ENCODE assay signal across 16 mouse cellular contexts in the genomic region with DNA sequence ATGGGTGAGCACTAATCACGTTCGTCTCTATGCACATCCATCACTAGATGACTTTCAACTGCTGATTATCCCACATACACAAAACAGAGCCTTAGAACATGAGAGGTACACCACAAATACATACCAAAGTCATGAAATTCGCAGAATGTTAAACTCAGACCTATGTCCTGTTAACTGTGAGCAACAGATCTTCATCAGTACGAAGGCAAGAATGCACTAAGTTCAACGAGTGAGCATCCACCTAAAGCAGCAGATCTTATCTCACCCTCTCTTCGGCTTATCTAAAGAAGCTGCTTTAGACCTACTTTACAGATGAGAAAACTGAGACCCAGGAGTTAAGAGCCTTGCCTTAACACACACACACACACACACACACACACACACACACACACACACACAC. TPM values are rescaled to one million over a fixed set of nuclear protein-coding genes. Genes with fewer than 3 reads are reported as not detected.
DNase-seq lines count a peak whose midpoint lies in the region; ATAC-seq lines count a peak whose summit lies in the region.
"Had no signal": no experiment of that assay in that cellular context is flagged by ENCODE, and none has a peak within 500 bp of the region (broad histone marks: within the 10 kb centered on the region; RNA-seq: fewer than 3 reads in every experiment).

No protein-coding gene starts in this region.

- ATAC-seq in kidney, embryonic 15.5 days (replicated peaks; ENCODE audit: low FRiP score) = no peak
- ATAC-seq in neural tube, embryonic 13.5 days (ENCODE audit: low read depth) = no peak
- ATAC-seq in megakaryocyte-erythroid progenitor cell, adult 5-6 weeks (replicated peaks; ENCODE audit: low FRiP score, low TSS enrichment, poor library complexity, severe bottlenecking) = no peak
- ATAC-seq: forebrain, embryonic 13.5 days had no signal

- no peak overlapping the region for H3K27ac ChIP-seq in kidney, embryonic 15.5 days
- H3K27ac ChIP-seq in neural tube, embryonic 13.5 days (replicated peaks) = no peak overlapping the region
- H3K27ac ChIP-seq: embryonic facial prominence, embryonic 13.5 days; forebrain, embryonic 13.5 days; hindbrain, embryonic 12.5 days had no signal

- no peak for DNase-seq in kidney, adult 9 months
- DNase-seq in neural tube, embryonic 10.5 days (ENCODE audit: extremely low spot score, low spot score) = no peak
- DNase-seq in induced T-regulatory cell, adult 2 months (ENCODE audit: low read depth) = peak; percentile 74
- DNase-seq in adrenal gland, postnatal 10 days = no peak
- DNase-seq: adrenal gland, adult 8-10 months; cerebellum, postnatal 14 days; gastrocnemius, postnatal 10 days; layer of hippocampus, adult 9-11 months; right cerebral cortex, postnatal 4 days; thymus, postnatal 36 days had no signal

- peak overlapping the region; percentile 95; the same call in 1 of the 2 replicates for H3K4me2 ChIP-seq in kidney, embryonic 15.5 days
- peak overlapping the region; percentile 6; the same call in 1 of the 2 replicates for H3K4me2 ChIP-seq in neural tube, embryonic 13.5 days
- H3K4me2 ChIP-seq: forebrain, embryonic 13.5 days had no signal

- no peaks in the 10 kb centered on the region for H3K36me3 ChIP-seq in kidney, embryonic 15.5 days
- no peaks in the 10 kb centered on the region for H3K36me3 ChIP-seq in neural tube, embryonic 13.5 days
- H3K36me3 ChIP-seq: embryonic facial prominence, embryonic 13.5 days; hindbrain, embryonic 12.5 days had no signal

- no peak overlapping the region for H3K9ac ChIP-seq in kidney, embryonic 15.5 days
- H3K9ac ChIP-seq in neural tube, embryonic 13.5 days = no peak overlapping the region
- H3K9ac ChIP-seq: embryonic facial prominence, embryonic 13.5 days; forebrain, embryonic 13.5 days; hindbrain, embryonic 12.5 days had no signal

- H3K9me3 ChIP-seq in kidney, embryonic 15.5 days (replicated peaks) = no peaks in the 10 kb centered on the region
- H3K9me3 ChIP-seq in neural tube, embryonic 13.5 days = no peaks in the 10 kb centered on the region
- H3K9me3 ChIP-seq: embryonic facial prominence, embryonic 13.5 days; forebrain, embryonic 13.5 days; hindbrain, embryonic 12.5 days had no signal

- peaks cover 39% of the 10 kb centered on the region for H3K4me1 ChIP-seq in kidney, embryonic 15.5 days
- H3K4me1 ChIP-seq in neural tube, embryonic 13.5 days (replicated peaks) = peaks cover 27% of the 10 kb centered on the region

- WGBS in kidney, embryonic 15.5 days = 70% methylated on average over 6 of the region's 6 CpGs
- 77% methylated on average over 6 of the region's 6 CpGs for WGBS in neural tube, embryonic 13.5 days

- no peak overlapping the region for H3K4me3 ChIP-seq in kidney, embryonic 15.5 days (replicated peaks)
- H3K4me3 ChIP-seq in neural tube, embryonic 13.5 days = no peak overlapping the region
- H3K4me3 ChIP-seq: embryonic facial prominence, embryonic 13.5 days; forebrain, embryonic 13.5 days; hindbrain, embryonic 12.5 days had no signal

- H3K27me3 ChIP-seq in kidney, embryonic 15.5 days = peaks cover 29% of the 10 kb centered on the region
- H3K27me3 ChIP-seq in neural tube, embryonic 13.5 days = peaks cover 54% of the 10 kb centered on the region

RNA-seq across cellular contexts. Expression of gene Fli1, which starts 5.0 kb away (rescaled TPM):
- polyA plus RNA-seq in kidney, embryonic 15.5 days (2015; fragmentation: Nextera tagmentation; extraction: Ambion mirVana) = 28.3 and 31.0 TPM in 2 replicates
- polyA plus RNA-seq in neural tube, embryonic 13.5 days (2015; fragmentation: Nextera tagmentation; extraction: Ambion mirVana) = 10.1 and 13.2 TPM in 2 replicates
- total RNA-seq in megakaryocyte-erythroid progenitor cell, adult 5-6 weeks (2014; fragmentation: Nextera tagmentation) = 8.9 and 18.6 TPM in 2 replicates
- 17.7 and 38.1 TPM in 2 replicates for total RNA-seq in megakaryocyte-erythroid progenitor cell, adult 5-6 weeks (2017)
- total RNA-seq in adrenal gland, postnatal 10 days (2021) = 10 to 100 TPM; 37.9 to 41.2 TPM
